Mouse (Mus musculus) cerebellum, adult 18-20 months (tissue): ENCODE results near the gene Primpol.

Experiments
- DNase-seq, 2 experiments: peaks; one replicate each; pipeline ENCODE4 v3.0.0; 2021

The Primpol gene

GRCm38 (mm10) chr8:46551615-46552440, 65.2 kb downstream of the Primpol start, which contains the start of gene Cenpu:
TSS of gene Cenpu (plus strand) at chr8:46552028.
- peak; percentile 99 to 100 for DNase-seq

- peak; percentile 13 to 26 for DNase-seq
These were observed 66.0 kb downstream of the Primpol start for GRCm38 (mm10) chr8:46551029-46551428.

GRCm38 (mm10) chr8:46550058-46550457, 67.0 kb downstream of the Primpol start:
- no peak for DNase-seq

- DNase-seq: peak in 1 of 2 experiments; percentile 34
These were observed 69.8 kb downstream of the Primpol start for GRCm38 (mm10) chr8:46547245-46547644.

GRCm38 (mm10) chr8:46546431-46547176, 70.4 kb downstream of the Primpol start:
- no peak for DNase-seq

GRCm38 (mm10) chr8:46545854-46546253, 71.2 kb downstream of the Primpol start:
- DNase-seq: no peak

GRCm38 (mm10) chr8:46543662-46544061, 73.3 kb downstream of the Primpol start:
- no peak for DNase-seq

- DNase-seq: no peak
These were observed 73.8 kb downstream of the Primpol start for GRCm38 (mm10) chr8:46543191-46543590.

- DNase-seq: no peak
These were observed 77.3 kb downstream of the Primpol start for GRCm38 (mm10) chr8:46539701-46540100.

- DNase-seq: no peak
These were observed 83.1 kb downstream of the Primpol start for GRCm38 (mm10) chr8:46533926-46534325.

GRCm38 (mm10) chr8:46530541-46530940, 86.5 kb downstream of the Primpol start:
- no peak for DNase-seq

- DNase-seq: no peak
These were observed 87.5 kb downstream of the Primpol start for GRCm38 (mm10) chr8:46529508-46529907.

GRCm38 (mm10) chr8:46526821-46527220, 90.2 kb downstream of the Primpol start:
- no peak for DNase-seq

- DNase-seq: no peak
These were observed 90.9 kb downstream of the Primpol start for GRCm38 (mm10) chr8:46526098-46526497.
